Mouse (Mus musculus) heart, postnatal 0 days (tissue): ENCODE measurements at regions not wholly inside any gene's neighbourhood (a gene's known extent, or its start where the extent isn't known, plus 50 kb on each side); places are given as distances from the start of the nearest gene placed in this dataset.

Experiments used
- CTCF ChIP-seq: IDR thresholded peaks from 2 replicates; pipeline ENCODE4 v1.5.1; 2016; ENCODE audit warnings: antibody characterized with exemption, control low read depth, low read depth
- EP300 ChIP-seq: IDR thresholded peaks from 2 replicates; pipeline ENCODE4 v1.6.1; 2016; ENCODE audit warnings: antibody characterized with exemption, low read depth

DNA sequence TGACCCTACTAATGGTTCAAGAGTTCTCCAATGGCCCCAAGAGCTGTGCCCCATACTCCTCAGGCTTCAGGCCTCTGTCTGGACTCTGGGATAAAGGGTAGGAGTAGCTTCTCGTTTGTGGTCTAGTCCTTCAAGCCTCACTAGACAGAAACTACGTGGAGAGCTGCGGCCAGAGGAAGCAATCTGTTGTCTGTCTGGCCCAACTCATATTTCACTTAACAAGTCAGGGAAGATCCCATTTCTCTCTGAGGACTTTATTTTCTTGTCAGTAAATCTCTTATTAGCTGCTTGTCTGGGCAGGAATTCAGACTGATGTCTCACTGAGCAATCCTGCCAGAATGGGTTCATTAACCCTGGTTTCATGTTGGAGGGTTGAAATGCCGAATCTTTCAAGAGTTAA is 364.0 kb downstream of the Adra2a start:
- no peak for TF ChIP-seq CTCF
- no peak for TF ChIP-seq EP300
